Mouse (Mus musculus) thymus, adult 2 months (tissue): ENCODE results near the gene Dnajc8.

ENCODE experiments used
- CTCF ChIP-seq: fragments of 200-500 bp; IDR thresholded peaks from 2 replicates; pipeline ENCODE4 v1.5.1; 2012; ENCODE audit warnings: mild to moderate bottlenecking, control low read depth, low read length, moderate library complexity, borderline replicate concordance; ENCODE audit not compliant: control insufficient read depth, poor library complexity, insufficient read depth; ENCODE audit errors: extremely low read depth
- POLR2A ChIP-seq: fragments of 200-500 bp; IDR thresholded peaks from 2 replicates; pipeline ENCODE4 v1.6.1; 2012; ENCODE audit warnings: mild to moderate bottlenecking, low read length, control low read depth, moderate library complexity; ENCODE audit not compliant: control insufficient read depth, poor library complexity, insufficient read depth; ENCODE audit errors: extremely low read depth

- no peak for TF ChIP-seq CTCF
- no peak for TF ChIP-seq POLR2A
Observed at GRCm38 (mm10) chr4:132501639-132502038, 33.7 kb upstream of the Dnajc8 start.
